Mouse (Mus musculus) heart, postnatal 36 days (tissue): ENCODE data around the gene Mansc4. TPM values are rescaled to one million over a fixed set of nuclear protein-coding genes. Genes with fewer than 3 reads are reported as not detected.

Experiments used
- DNase-seq, 2 experiments: peaks; one replicate each; pipeline ENCODE4 v3.0.0; 2021 to 2022
- intact Hi-C: fragments of 180-260 bp; cut with DNase I; formaldehyde crosslinking; loops from one replicate; pipeline ENCODE4 v1.15.1; 2025
- total RNA-seq, 2 experiments: library from RNA; stranded (reverse); gene quantifications; 2 replicates each; pipeline ENCODE4 v1.2.3; 2021

The Mansc4 gene
- total RNA-seq, 2 experiments from 2014 or later, result not detected

- DNase-seq, result no peak
- intact Hi-C loops, result no loop called here
Observed at GRCm38 (mm10) chr6:147085398-147086040, 1.3 kb downstream of the Mansc4 start.

DNA sequence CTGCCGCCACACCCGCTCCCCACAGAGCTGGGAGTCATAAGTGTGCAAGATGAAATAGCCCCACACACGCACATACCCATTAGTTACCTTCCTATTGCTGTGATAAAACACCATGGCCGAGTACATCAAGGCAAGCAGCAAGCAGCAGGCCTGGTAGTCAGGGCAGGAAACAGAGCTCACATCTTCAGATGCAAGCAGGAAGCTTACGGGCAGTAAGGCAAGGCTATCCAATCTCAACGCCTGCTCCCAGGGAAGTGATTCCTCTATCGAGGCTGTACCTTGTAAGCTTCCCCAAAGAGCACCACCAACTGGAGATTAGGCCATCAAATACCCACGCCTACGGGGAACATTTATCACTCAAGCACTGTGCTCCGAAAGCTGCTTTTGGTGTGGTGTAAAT is 6.9 kb downstream of the Mansc4 start:
- intact Hi-C loops, result no loop called here
- DNase-seq, result no peak

- intact Hi-C loops, result no loop called here
- no peak for DNase-seq
Observed at GRCm38 (mm10) chr6:147076878-147077277, 10.0 kb downstream of the Mansc4 start.

GRCm38 (mm10) chr6:147075808-147076387 is 10.9 kb downstream of the Mansc4 start:
- intact Hi-C loops, result no loop called here
- DNase-seq, result no peak

- peak; percentile 14 to 23 for DNase-seq
- intact Hi-C loops, result no loop called here
Observed at GRCm38 (mm10) chr6:147064944-147065261, 21.9 kb downstream of the Mansc4 start.

- DNase-seq, result no peak
- intact Hi-C loops, result no loop called here
Observed at GRCm38 (mm10) chr6:147064226-147064943, 22.4 kb downstream of the Mansc4 start.

DNA sequence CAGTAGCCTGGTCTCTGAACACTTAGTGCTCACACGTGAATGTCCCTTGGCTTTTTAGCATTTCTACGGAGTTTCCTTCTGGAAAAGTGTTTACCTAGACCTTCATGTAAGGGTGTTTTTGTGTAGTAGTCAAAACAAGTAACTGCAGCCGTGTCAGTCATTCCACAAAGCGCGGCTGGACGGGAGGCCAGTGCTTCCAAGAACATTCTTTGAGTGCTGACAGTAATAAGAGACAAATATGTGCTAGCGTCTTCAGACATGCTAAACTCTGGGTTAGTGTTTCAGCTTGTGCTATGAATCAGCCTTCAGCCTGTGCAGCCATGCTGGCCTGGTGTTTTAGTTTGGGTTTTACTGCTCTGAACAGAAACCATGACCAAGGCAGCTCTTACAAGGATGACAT is 24.1 kb downstream of the Mansc4 start:
- intact Hi-C loops, result no loop called here

GRCm38 (mm10) chr6:147062034-147062433 is 24.8 kb downstream of the Mansc4 start:
- no peak for DNase-seq
- intact Hi-C loops, result no loop called here

More for the DNA sequence above, 24.1 kb downstream of the Mansc4 start:
- no peak for DNase-seq

DNA sequence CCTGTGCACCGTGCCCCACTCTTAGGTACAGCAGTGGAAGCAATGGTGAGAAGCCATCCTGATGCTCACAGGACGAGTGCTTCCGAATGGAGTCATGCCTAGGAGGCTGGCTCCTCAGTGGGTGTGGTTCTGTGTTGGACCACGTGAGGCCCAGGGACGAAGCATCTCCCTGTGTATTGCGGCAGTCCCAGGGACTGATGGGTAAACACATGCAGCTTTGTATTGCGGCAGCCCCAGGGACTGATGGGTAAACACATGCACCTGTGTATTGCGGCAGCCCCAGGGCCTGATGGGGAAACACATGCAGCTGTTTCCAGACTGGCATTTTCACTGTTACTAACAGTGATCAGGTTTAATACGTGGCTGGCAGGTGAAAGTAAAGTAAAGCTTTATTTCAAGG is 25.2 kb downstream of the Mansc4 start:
- DNase-seq, result no peak
- intact Hi-C loops, result no loop called here

DNA sequence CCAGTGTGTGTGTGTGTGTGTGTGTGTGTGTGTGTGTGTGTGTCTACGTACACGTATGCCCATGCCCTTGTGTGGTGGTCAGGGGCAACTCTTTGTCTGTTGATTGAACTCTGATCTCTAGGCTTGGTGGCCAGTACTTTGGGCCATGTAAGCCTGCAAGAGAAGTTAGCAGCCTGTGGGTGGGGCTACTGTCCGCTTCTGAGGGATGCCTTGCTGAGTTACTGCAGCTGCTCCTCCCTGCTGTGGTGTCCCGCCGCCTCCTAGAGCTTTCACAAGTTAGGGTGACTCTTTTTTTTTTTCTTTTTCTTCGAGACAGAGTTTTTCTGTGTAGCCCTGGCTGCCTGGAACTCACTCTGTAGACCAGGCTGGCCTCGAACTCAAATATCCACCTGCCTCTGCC is 27.5 kb downstream of the Mansc4 start:
- DNase-seq, result no peak
- intact Hi-C loops, result no loop called here

- intact Hi-C loops, result no loop called here
- no peak for DNase-seq
Observed at GRCm38 (mm10) chr6:147055374-147055977, 31.4 kb downstream of the Mansc4 start.

DNA sequence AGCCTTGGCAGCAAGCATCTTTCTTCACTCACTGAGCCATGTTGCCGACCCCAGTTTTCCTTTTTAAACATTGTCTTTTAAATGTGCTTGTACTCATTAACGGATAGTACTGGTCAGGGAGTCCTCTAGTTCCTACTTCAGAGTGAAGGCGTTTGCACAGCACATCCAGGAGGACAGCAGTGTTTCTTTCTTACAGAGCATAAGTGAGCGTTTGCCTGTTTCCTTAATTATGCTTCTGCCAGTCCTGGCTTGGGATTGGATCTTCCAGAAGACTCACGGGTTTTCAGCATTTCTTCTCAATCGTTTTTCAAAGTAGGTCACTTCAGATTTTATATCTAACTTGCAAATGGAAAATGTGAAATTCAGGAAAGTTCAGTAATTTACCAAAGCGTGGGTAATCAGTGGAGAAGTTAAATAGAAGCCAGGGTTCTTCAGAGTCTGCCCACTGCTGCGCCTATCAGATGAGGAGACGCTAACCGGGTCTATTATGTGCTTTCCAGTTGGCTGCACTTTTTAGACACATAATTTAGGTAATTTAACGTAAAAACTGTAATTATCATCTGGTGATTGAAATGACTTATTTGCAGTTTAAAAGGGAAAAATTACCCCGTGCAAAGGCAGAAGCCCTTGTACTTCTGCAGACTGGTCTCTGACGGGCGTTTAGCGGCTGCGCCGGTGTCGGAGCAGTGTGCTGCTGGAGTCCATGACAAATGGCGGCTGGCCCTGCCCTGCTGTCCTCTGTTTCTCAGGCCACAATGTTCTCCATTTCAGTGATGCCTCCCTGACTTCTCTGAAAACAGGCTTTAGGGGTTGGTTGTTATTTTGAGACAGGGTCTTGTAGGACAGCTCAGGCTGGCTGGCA is 32.8 kb downstream of the Mansc4 start:
- DNase-seq, result no peak
- intact Hi-C loops, result no loop called here

DNA sequence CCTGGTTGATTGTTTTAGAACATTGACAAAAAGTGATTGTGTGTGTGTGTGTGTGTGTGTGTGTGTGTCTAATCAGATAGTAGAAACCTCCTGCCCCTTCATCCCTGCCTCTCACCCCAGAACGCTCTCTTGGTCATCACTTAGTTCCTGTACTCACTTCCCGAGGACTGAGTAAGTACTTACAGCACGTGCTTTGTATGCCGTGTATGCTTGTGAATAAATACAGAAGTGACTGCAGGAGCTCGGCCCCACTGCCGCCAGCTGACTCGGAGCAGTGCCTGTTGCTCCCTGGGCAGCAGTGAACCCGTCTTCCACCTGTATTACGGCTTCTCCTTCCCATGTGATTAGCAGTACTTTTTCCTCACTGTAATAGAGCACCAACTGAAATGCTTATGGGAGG is 34.4 kb downstream of the Mansc4 start:
- DNase-seq, result no peak
- intact Hi-C loops, result no loop called here

- DNase-seq, result no peak
- intact Hi-C loops, result no loop called here
Observed at GRCm38 (mm10) chr6:147051666-147052065, 35.2 kb downstream of the Mansc4 start.

- DNase-seq, result no peak
- intact Hi-C loops, result no loop called here
Observed at GRCm38 (mm10) chr6:147049239-147049805, 37.5 kb downstream of the Mansc4 start.

DNA sequence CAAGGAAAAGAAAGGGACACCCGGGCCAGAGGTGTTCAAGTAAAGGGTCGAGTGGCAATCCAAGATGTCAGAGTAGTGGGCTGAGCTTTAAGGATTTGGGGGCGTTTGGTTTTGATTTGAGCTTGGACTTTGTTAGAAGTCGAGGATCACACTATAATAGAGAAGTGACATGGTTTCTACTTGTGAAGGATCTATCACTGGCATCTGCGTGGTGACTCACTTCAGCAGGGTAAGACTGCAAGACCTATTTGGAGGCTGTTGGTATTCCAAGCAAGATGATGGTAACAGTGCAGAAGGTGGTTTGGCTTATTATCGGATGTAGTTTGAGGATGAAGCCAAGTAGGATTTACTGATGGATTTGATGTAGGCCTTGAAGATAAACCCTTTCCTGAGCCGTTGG is 43.2 kb downstream of the Mansc4 start:
- intact Hi-C loops, result no loop called here
- DNase-seq, result no peak

- DNase-seq, result peak; percentile 90 to 92
- intact Hi-C loops, result no loop called here
Observed at GRCm38 (mm10) chr6:147042291-147043290, 44.2 kb downstream of the Mansc4 start, which contains the start of gene Mrps35. Gene Mrps35 (plus strand): TSS chr6:147042764.

DNA sequence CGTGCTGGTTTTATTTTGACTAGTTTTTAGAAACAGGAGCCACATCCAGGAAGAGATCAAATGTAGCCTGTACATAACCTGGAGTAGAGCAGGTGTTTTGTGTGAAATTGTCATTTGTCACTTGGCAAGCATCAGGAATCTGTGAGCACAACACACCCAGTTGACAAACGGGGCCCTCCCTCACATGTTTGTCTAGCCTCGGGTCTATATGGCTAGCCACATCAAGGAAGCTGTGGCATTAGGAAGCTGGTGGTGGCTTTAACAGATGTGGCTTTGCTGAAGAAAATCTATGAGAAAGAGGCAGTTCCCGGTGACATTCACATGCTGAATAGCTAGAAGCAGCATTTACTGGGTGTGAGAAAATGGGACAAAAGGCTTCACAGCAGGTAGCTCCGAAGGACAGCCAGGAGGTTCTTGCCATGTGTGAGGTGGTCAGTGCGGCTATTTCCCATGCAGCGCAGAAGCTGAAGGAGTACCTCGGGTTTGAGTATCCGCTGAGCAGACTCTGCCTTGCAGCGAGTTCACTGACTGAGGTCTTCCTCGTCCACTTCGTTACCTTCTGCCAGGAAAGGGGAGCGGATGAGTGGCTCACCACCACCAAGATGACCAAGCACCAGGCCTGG is 54.4 kb downstream of the Mansc4 start, which contains the start of gene Rep15:
Gene Rep15 (plus strand): TSS at position 282 of the 623 bp plus-strand sequence.
- intact Hi-C loops, result no loop called here
- DNase-seq, result no peak
